Comparison of ENCODE assay signal across 9 mouse cellular contexts in the genomic region with DNA sequence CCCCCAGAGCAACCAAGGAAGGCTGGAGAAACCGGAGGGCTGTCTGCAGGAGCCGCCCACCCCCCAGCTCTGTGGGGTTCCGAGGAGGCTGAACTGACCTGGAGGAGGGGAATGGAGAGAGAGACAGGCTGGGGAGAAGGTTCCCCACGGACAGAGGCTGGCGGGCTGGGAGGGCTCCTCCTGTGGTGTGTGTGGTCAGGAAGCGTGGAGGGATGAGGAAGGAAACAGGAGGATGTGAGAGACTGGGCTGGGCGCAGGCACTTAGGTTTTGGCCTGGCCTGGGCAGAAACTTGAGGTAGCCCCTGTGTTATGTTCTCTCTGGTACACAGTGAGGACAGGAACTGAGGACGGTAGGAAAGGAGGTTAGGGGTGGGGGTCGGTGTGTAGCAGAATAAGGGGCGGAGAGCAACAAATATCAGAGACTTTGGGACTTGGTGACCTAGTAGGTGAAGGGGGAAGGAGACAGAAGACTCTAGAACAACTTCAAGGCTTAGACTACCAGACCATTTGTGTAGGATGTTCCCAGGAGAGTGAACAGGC. TPM values are rescaled to one million over a fixed set of nuclear protein-coding genes. Genes with fewer than 3 reads are reported as not detected.
A peak's percentile ranks its signal among the peaks of the same experiment; 100 is the strongest.
DNase-seq lines count a peak whose midpoint lies in the region; ATAC-seq and TF ChIP-seq lines count a peak whose summit lies in the region.
"Had no signal": no experiment of that assay in that cellular context is flagged by ENCODE, and none has a peak within 500 bp of the region (broad histone marks: within the 10 kb centered on the region; RNA-seq: fewer than 3 reads in every experiment).

No protein-coding gene starts in this region.

- no peak for ATAC-seq in forebrain, embryonic 11.5 days (replicated peaks; ENCODE audit: low FRiP score)
- ATAC-seq in forebrain, embryonic 12.5 days (ENCODE audit: low FRiP score) = no peak
- no peak for ATAC-seq in lung, embryonic 16.5 days (ENCODE audit: low read depth)
- ATAC-seq in limb, embryonic 13.5 days (ENCODE audit: low FRiP score, low read depth) = no peak
- ATAC-seq in stomach, embryonic 15.5 days (ENCODE audit: insufficient read depth, low FRiP score, low read depth) = no peak

- no peak overlapping the region for H3K4me2 ChIP-seq in forebrain, embryonic 11.5 days (ENCODE audit: low read depth, low read length, severe bottlenecking)
- H3K4me2 ChIP-seq in forebrain, embryonic 12.5 days = no peak overlapping the region
- H3K4me2 ChIP-seq in lung, embryonic 16.5 days (ENCODE audit: low read depth, low read length) = no peak overlapping the region; the same call in 1 of the 2 replicates
- H3K4me2 ChIP-seq in limb, embryonic 13.5 days (replicated peaks) = no peak overlapping the region
- no peak overlapping the region for H3K4me2 ChIP-seq in stomach, embryonic 15.5 days

- 42% methylated on average over 10 of the region's 10 CpGs for WGBS in forebrain, embryonic 11.5 days
- 40% methylated on average over 10 of the region's 10 CpGs for WGBS in forebrain, embryonic 12.5 days
- 47% methylated on average over 10 of the region's 10 CpGs for WGBS in lung, embryonic 16.5 days
- 54% methylated on average over 10 of the region's 10 CpGs for WGBS in lung, adult 2 months
- 41% methylated on average over 10 of the region's 10 CpGs for WGBS in limb, embryonic 13.5 days
- 57% methylated on average over 10 of the region's 10 CpGs for WGBS in stomach, embryonic 15.5 days

- no peak for TF ChIP-seq CTCF in lung, adult 2 months (IDR thresholded peaks at IDR 0.05; ENCODE audit: insufficient read depth, low read length)

- no peak for DNase-seq in forebrain, embryonic 11.5 days (ENCODE audit: low spot score)
- no peak for DNase-seq in lung, adult 2 months
- DNase-seq in layer of hippocampus, adult 9-10 months (ENCODE audit: low spot score) = no peak
- no peak for DNase-seq in adrenal gland, adult 8-10 months
- DNase-seq: cerebellum, adult 8-10 months had no signal

- no peak overlapping the region for H3K27ac ChIP-seq in forebrain, embryonic 11.5 days (ENCODE audit: low read depth, low read length)
- H3K27ac ChIP-seq in forebrain, embryonic 12.5 days = no peak overlapping the region
- H3K27ac ChIP-seq in lung, embryonic 16.5 days (ENCODE audit: low read length) = peak overlapping the region; percentile 26
- no peak overlapping the region for H3K27ac ChIP-seq in limb, embryonic 13.5 days
- H3K27ac ChIP-seq in stomach, embryonic 15.5 days = peak overlapping the region; percentile 23; the same call in 1 of the 2 replicates

- H3K9ac ChIP-seq in forebrain, embryonic 11.5 days (ENCODE audit: low read length) = 0 out of 2 replicates have a peak overlapping the region, but pooled peaks have one; percentile 9
- H3K9ac ChIP-seq in forebrain, embryonic 12.5 days = no peak overlapping the region
- H3K9ac ChIP-seq in lung, embryonic 16.5 days (ENCODE audit: low read length) = 0 out of 2 replicates have a peak overlapping the region, but pooled peaks have one; percentile 17
- H3K9ac ChIP-seq in limb, embryonic 13.5 days = 0 out of 2 replicates have a peak overlapping the region, but pooled peaks have one; percentile 4
- H3K9ac ChIP-seq in stomach, embryonic 15.5 days = no peak overlapping the region

- H3K4me3 ChIP-seq in forebrain, embryonic 11.5 days (ENCODE audit: low read depth, low read length) = no peak overlapping the region
- H3K4me3 ChIP-seq in forebrain, embryonic 12.5 days (replicated peaks) = no peak overlapping the region
- H3K4me3 ChIP-seq in lung, embryonic 16.5 days (ENCODE audit: low read length) = no peak overlapping the region
- H3K4me3 ChIP-seq in lung, adult 2 months (replicated peaks; ENCODE audit: extremely low read depth, low read depth, low read length) = no peak overlapping the region
- H3K4me3 ChIP-seq in limb, embryonic 13.5 days = no peak overlapping the region
- no peak overlapping the region for H3K4me3 ChIP-seq in stomach, embryonic 15.5 days (replicated peaks)

- no peaks in the 10 kb centered on the region for H3K36me3 ChIP-seq in forebrain, embryonic 11.5 days (ENCODE audit: control insufficient read depth, insufficient read depth, low read length)
- H3K36me3 ChIP-seq in forebrain, embryonic 12.5 days (replicated peaks) = no peaks in the 10 kb centered on the region
- H3K36me3 ChIP-seq in lung, embryonic 16.5 days (ENCODE audit: control insufficient read depth, insufficient read depth, low read length) = no peaks in the 10 kb centered on the region
- no peaks in the 10 kb centered on the region for H3K36me3 ChIP-seq in limb, embryonic 13.5 days
- no peaks in the 10 kb centered on the region for H3K36me3 ChIP-seq in stomach, embryonic 15.5 days

- H3K4me1 ChIP-seq in forebrain, embryonic 11.5 days (replicated peaks; ENCODE audit: control insufficient read depth, insufficient read depth, low read length) = peaks cover 12% of the 10 kb centered on the region
- peaks cover 21% of the 10 kb centered on the region for H3K4me1 ChIP-seq in forebrain, embryonic 12.5 days
- H3K4me1 ChIP-seq in lung, embryonic 16.5 days (replicated peaks; ENCODE audit: control insufficient read depth, insufficient read depth, low read length) = peaks cover 6% of the 10 kb centered on the region; the same call in 1 of the 2 replicates
- H3K4me1 ChIP-seq in lung, adult 2 months (ENCODE audit: control insufficient read depth, insufficient read depth, low read length) = peaks cover 2% of the 10 kb centered on the region; the same call in 1 of the 2 replicates
- H3K4me1 ChIP-seq in limb, embryonic 13.5 days = peaks cover 39% of the 10 kb centered on the region
- H3K4me1 ChIP-seq in stomach, embryonic 15.5 days = peaks cover 30% of the 10 kb centered on the region

- TF ChIP-seq POLR2A in lung, adult 2 months (IDR thresholded peaks at IDR 0.05; ENCODE audit: borderline replicate concordance, extremely low read depth, low read depth, low read length) = no peak

- peaks cover 2% of the 10 kb centered on the region; the same call in 1 of the 2 replicates for H3K27me3 ChIP-seq in forebrain, embryonic 11.5 days (ENCODE audit: control insufficient read depth, insufficient read depth, low read length)
- peaks cover 31% of the 10 kb centered on the region for H3K27me3 ChIP-seq in forebrain, embryonic 12.5 days
- H3K27me3 ChIP-seq in lung, embryonic 16.5 days (ENCODE audit: control insufficient read depth, insufficient read depth, low read depth, low read length) = no peaks in the 10 kb centered on the region
- H3K27me3 ChIP-seq in limb, embryonic 13.5 days = no peaks in the 10 kb centered on the region
- H3K27me3 ChIP-seq in stomach, embryonic 15.5 days (replicated peaks) = no peaks in the 10 kb centered on the region

- H3K9me3 ChIP-seq in forebrain, embryonic 11.5 days (ENCODE audit: control insufficient read depth, low read length) = no peaks in the 10 kb centered on the region
- H3K9me3 ChIP-seq in forebrain, embryonic 12.5 days = no peaks in the 10 kb centered on the region
- H3K9me3 ChIP-seq in lung, embryonic 16.5 days (ENCODE audit: control insufficient read depth, low read length) = no peaks in the 10 kb centered on the region
- no peaks in the 10 kb centered on the region for H3K9me3 ChIP-seq in limb, embryonic 13.5 days
- no peaks in the 10 kb centered on the region for H3K9me3 ChIP-seq in stomach, embryonic 15.5 days

RNA-seq across cellular contexts. Expression of a gene that starts 2.5 kb away (rescaled TPM):
- polyA plus RNA-seq in forebrain, embryonic 11.5 days (2014; fragmentation: Nextera tagmentation; extraction: Ambion mirVana) = 3.2 and 4.8 TPM in 2 replicates
- 4.2 and 5.1 TPM in 2 replicates for polyA plus RNA-seq in forebrain, embryonic 12.5 days (2016; fragmentation: Nextera tagmentation; extraction: Ambion mirVana)
- 5.2 and 5.4 TPM in 2 replicates for polyA plus RNA-seq in lung, embryonic 16.5 days (2015; fragmentation: Nextera tagmentation; extraction: Ambion mirVana)
- polyA plus RNA-seq in lung, adult 2 months (2012; rRNA removed) = 74.3 and 90.6 TPM in 2 replicates
- polyA plus RNA-seq in limb, embryonic 13.5 days (2015; fragmentation: Nextera tagmentation; extraction: Ambion mirVana) = 6.7 and 7.2 TPM in 2 replicates
- 6.1 and 6.2 TPM in 2 replicates for polyA plus RNA-seq in stomach, embryonic 15.5 days (2015; fragmentation: Nextera tagmentation; extraction: Ambion mirVana)
- 10 to 100 TPM; 23.3 to 36.4 (median 31.8) TPM for total RNA-seq in adrenal gland, adult 8-10 months (2022)

RNA-seq across cellular contexts. Expression of a gene that starts 50.5 kb away (rescaled TPM):
- 4.3 and 4.5 TPM in 2 replicates for polyA plus RNA-seq in forebrain, embryonic 11.5 days (2014; fragmentation: Nextera tagmentation; extraction: Ambion mirVana)
- polyA plus RNA-seq in forebrain, embryonic 12.5 days (2016; fragmentation: Nextera tagmentation; extraction: Ambion mirVana) = 7.9 and 8.0 TPM in 2 replicates
- 3.2 TPM in 2 replicates for polyA plus RNA-seq in lung, embryonic 16.5 days (2015; fragmentation: Nextera tagmentation; extraction: Ambion mirVana)
- 9.8 and 11.3 TPM in 2 replicates for polyA plus RNA-seq in lung, adult 2 months (2012; rRNA removed)
- 4.4 and 4.9 TPM in 2 replicates for polyA plus RNA-seq in limb, embryonic 13.5 days (2015; fragmentation: Nextera tagmentation; extraction: Ambion mirVana)
- polyA plus RNA-seq in stomach, embryonic 15.5 days (2015; fragmentation: Nextera tagmentation; extraction: Ambion mirVana) = 3.4 and 3.8 TPM in 2 replicates
- 10 to 100 TPM; 22.2 to 28.3 (median 24.9) TPM for total RNA-seq in adrenal gland, adult 8-10 months (2022)

Comparison
In these comparisons a context has a peak if more than half of its experiments do, and no peak if none do; other contexts are left out.
1. H3K9ac ChIP-seq: peak in forebrain, embryonic 11.5 days (single experiment), lung, embryonic 16.5 days (single experiment) and limb, embryonic 13.5 days (single experiment); none in forebrain, embryonic 12.5 days (single experiment) and stomach, embryonic 15.5 days (single experiment).
2. H3K27ac ChIP-seq: peak in lung, embryonic 16.5 days (single experiment) and stomach, embryonic 15.5 days (single experiment); none in forebrain, embryonic 11.5 days (single experiment), forebrain, embryonic 12.5 days (single experiment) and limb, embryonic 13.5 days (single experiment).